Mouse (Mus musculus) large intestine, adult 2 months (tissue): ENCODE results near the gene Cxcl5. TPM values are rescaled to one million over a fixed set of nuclear protein-coding genes. Genes with fewer than 3 reads are reported as not detected.
"Not testable (repeated sequence)": the region's sequence is repeated elsewhere in the genome, so short reads cannot be mapped to it uniquely, and the experiment has no call there.

ENCODE experiments used
- DNase-seq: peaks from one replicate; pipeline ENCODE4 v3.0.0-alpha.2; 2012; ENCODE audit warnings: low read depth, low spot score
- WGBS: fragments of 180-500 bp; shearing (Covaris S2); methylation state at CpG from one replicate; pipeline ENCODE4 v1.1.7; 2018; 5-methylcytosine and 5-hydroxymethylcytosine counted together
- polyA plus RNA-seq: library from polyadenylated mRNA; depleted of rRNA; stranded (reverse); fragments of >200 nt; gene quantifications from 2 replicates; pipeline ENCODE4 v1.2.3, GENCODE M21; 2012; rRNA removed

Gene Cxcl5
- polyA plus RNA-seq, 1 experiment, result 0.78 TPM

DNA sequence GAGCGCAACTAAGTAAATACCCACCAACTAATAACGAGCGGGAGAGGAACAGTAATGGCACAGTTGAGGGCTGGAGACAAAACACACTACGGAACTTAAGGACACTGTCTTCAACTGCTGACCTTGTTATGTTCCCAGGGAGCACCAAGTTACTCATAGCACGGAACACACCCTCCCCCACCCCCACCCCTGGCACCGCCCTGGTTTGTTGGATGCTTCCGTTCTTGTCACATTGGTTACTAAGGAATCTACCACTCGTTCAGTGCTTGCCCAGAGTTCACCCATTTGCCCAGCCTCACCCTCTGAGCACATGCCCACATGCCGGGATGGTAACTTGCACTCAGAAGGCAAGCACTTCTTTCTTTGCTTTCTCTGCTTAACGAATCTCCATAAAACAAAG is 18.5 kb downstream of the Cxcl5 start:
- no peak for DNase-seq
- WGBS, result 63% methylated on average over 10 of the region's 10 CpGs

GRCm38 (mm10) chr5:90778856-90779255 is 19.7 kb downstream of the Cxcl5 start:
- 62% methylated on average over 6 of the region's 6 CpGs for whole genome bisulfite sequencing
- DNase-seq, result no peak

DNA sequence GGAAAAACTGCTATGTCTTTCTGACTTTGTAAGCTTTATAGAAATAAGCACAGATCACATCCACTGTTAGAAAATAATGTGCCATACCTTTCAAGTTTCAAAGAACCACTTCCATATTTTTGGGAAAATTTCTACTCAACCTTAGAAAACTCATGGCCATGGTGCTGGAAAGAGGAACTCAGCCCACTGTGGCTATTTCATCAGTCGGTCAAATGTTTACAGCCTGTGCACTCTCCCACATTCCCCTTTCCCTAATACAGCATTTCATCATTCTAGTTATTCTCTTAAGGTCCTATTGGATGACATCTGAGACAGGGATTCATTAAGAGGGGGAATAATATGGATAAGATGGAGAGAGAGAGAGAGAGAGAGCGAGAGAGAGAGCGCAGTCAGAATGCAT is 24.5 kb downstream of the Cxcl5 start:
- DNase-seq, result no peak
- 79% methylated on average over 3 of the region's 3 CpGs for WGBS

- no peak for DNase-seq
- 20% methylated on average over 26 of the region's 26 CpGs for WGBS
These were observed 26.8 kb downstream of the Cxcl5 start, which contains the start of gene Cxcl3 for GRCm38 (mm10) chr5:90785659-90786588. TSS of gene Cxcl3 (plus strand) at chr5:90786103.

DNA sequence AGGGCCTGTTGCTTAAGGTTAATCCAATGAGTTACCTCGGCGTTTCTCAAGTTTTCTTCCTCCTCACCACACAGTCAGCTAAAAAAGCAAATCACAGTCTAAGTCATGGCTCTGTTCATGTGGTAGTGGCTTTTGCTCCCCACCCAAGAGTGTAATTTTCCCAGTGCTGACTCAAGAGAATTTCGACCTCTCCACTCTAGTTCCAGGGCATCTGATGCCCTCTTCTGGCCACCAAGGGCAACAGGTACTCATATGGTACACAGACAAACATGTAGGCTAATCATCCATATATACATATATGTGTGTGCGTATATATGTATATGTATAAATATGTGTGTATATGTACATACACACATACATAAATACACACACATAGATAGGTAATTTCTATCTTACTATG is 29.0 kb downstream of the Cxcl5 start:
- 80% methylated on average over 4 of the region's 4 CpGs for WGBS
- DNase-seq, result no peak

GRCm38 (mm10) chr5:90789306-90790073 is 30.3 kb downstream of the Cxcl5 start:
- WGBS, result 69% methylated on average over 11 of the region's 11 CpGs
- no peak for DNase-seq

DNA sequence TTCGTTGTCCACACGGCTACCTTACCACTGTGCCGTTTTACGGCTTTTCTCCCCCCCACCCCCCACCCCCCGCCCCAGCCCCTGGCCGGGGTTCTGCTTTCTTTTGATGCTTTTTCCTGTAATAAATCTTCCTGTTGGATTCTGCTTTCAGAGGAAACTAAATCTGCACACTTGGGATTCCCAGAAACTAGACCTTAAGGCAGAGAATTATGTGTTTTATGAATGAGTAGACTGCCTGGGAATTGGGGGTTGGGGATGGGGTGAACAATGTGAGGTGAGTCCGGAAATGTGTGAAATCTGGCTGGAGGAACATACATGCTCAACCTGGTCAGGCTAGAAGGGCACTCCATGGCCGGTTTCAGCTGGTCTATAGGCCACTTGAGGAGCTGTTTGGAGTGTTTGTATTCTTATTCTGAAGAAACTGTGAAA is 30.9 kb downstream of the Cxcl5 start:
- DNase-seq, result no peak
- 43% methylated on average over 8 of the region's 8 CpGs for WGBS

DNA sequence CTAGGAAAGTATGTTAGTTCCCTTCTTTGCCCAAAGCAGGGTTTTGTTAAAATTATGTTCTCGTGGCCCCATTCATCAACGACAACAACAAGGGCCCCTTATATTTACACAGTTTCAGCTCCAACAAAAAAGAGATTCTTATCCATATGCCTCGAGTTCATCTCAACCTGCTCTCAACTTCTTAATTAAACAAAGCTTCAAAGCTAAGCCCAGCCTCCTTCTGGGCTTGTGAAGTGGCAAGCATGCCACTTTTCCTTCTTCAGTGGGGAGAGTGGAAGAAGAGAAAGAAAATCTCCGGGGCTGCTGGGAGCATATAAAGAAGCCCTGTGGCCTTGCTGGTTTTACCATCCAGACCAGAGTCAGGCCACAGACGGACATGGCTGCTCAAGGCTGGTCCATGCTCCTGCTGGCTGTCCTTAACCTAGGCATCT is 35.0 kb downstream of the Cxcl5 start, which contains the start of gene Cxcl15:
Gene Cxcl15, plus strand, starts transcription at position 340 of the 431 bp plus-strand sequence.
- WGBS, result 29% methylated on average over 5 of the region's 5 CpGs
- DNase-seq, result no peak

- WGBS, result 95% methylated on average over 2 of the region's 2 CpGs
These were observed 36.2 kb downstream of the Cxcl5 start for GRCm38 (mm10) chr5:90795392-90795791.

DNA sequence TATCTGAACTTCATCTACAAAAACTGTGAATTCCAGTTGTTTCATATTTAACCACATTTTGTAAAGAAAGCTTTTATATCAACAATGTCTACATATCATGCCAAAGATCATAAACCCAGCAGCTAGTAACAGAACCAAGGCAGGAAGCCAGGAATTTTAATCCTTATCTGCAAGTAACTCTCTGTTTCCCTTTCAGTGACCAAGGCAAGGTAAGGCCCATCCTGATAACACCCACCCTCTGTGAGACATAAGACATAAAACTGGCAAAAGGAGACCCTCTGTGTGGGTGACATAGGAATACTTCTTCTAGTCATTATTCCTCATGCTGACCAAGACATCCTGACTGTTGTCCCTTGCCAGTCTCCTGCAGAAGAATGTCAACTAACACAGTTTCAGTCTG is 45.4 kb downstream of the Cxcl5 start:
- no peak for DNase-seq

More at GRCm38 (mm10) chr5:90795392-90795791, 36.2 kb downstream of the Cxcl5 start:
- not testable (repeated sequence) for DNase-seq

GRCm38 (mm10) chr5:90806050-90806449 is 46.9 kb downstream of the Cxcl5 start:
- no peak for DNase-seq

DNA sequence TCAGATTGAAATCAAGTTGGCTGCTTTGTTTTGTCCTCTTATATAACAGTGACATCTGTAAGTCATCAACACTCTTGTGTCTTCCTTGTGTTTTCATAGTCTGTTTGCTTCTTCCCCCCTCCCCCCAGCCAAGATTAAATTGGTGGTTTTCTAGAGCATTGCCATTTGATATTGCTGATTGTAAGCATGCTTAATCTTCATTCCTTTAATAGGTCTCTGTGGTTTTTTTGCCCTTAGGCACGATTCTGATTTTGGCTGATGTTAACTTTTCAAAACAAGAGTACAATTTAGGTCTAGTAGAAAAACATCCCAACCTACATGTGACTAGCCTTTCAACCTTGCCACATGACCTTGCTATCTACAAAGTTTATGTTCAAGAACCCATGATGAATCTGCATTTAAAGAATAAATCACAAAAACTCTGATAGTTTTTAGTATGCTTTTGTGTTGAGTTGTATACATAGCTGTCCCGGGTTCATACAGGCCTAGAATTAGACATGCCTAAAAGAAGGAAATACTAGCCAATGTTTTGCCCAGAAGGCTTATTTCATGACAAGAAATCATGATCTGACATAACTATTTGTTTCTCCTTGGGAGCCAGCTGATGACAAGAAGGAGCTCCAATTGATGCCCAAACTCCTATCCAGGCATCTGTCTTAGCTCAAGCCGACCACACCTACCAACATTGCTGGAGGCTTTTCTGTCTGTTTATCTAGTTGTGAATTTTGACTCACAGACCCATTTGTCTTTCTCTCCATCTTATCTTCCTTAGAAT is 48.2 kb downstream of the Cxcl5 start:
- WGBS, result 77% methylated on average over 3 of the region's 3 CpGs
- no peak for DNase-seq

Other genes with a start within 250 kb of the Cxcl5 start
- gene Afm, start 240.4 kb upstream of the Cxcl5 start, polyA plus RNA-seq, result 0.14 TPM in 1 of 2 replicates, not detected in the other
- 0.07 TPM in 1 of 2 replicates, not detected in the other for gene 5830473C10Rik, start 198.3 kb upstream of the Cxcl5 start, polyA plus RNA-seq
- gene Rassf6, start 118.7 kb upstream of the Cxcl5 start, polyA plus RNA-seq, result 6.7 and 11.8 TPM in 2 replicates
- 0.17 and 0.18 TPM in 2 replicates for gene Ppbp, start 9.2 kb downstream of the Cxcl5 start, polyA plus RNA-seq
- 14.5 and 15.5 TPM in 2 replicates for gene Pf4, start 13.1 kb downstream of the Cxcl5 start, polyA plus RNA-seq
- gene Cxcl3, start 26.7 kb downstream of the Cxcl5 start, polyA plus RNA-seq, result 0.30 TPM in 1 of 2 replicates, not detected in the other
- gene Cxcl15, start 35.2 kb downstream of the Cxcl5 start, polyA plus RNA-seq, result 0.04 TPM in 1 of 2 replicates, not detected in the other
- gene Cxcl1, start 131.9 kb downstream of the Cxcl5 start, polyA plus RNA-seq, result 1.3 and 2.8 TPM in 2 replicates
- gene Cxcl2, start 144.5 kb downstream of the Cxcl5 start, polyA plus RNA-seq, result 0.50 and 1.8 TPM in 2 replicates
- 12.7 and 19.5 TPM in 2 replicates for gene Mthfd2l, start 171.8 kb downstream of the Cxcl5 start, polyA plus RNA-seq